Mouse (Mus musculus) CH12F3 (cell line): ENCODE measurements around the gene Rhox2e.
"Not testable (repeated sequence)": the region's sequence is repeated elsewhere in the genome, so short reads cannot be mapped to it uniquely, and the experiment has no call there.

Experiments
- in situ Hi-C: fragments of 300-500 bp; cut with MboI; formaldehyde crosslinking; loops from 2 replicates; pipeline ENCODE4 v1.14.3; 2020; ENCODE audit warnings: low sequenced_read_pairs

Rhox2e gene

DNA sequence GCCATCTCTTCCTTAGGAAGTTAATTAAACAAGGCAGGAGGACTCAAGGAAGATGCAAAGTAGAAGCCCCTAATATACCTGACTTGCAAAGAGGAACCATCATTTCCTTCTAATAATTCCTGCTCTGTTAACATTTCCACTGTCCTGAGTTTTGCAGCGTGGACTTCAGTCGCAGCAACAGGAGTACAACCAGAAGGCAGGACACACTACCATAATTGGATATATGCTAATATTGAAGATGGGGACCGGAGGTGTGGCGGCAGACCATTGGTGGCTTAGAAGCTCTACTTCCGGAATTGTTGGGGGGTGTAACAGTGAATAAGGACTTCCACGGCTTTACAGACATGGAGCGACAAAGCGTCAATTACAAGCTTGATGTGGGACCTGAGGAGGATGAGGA, at the start of gene Rhox2e:
Rhox2e (plus strand) TSS at position 301 of the 400 bp plus-strand sequence.
- in situ Hi-C loops: not testable (repeated sequence)

DNA sequence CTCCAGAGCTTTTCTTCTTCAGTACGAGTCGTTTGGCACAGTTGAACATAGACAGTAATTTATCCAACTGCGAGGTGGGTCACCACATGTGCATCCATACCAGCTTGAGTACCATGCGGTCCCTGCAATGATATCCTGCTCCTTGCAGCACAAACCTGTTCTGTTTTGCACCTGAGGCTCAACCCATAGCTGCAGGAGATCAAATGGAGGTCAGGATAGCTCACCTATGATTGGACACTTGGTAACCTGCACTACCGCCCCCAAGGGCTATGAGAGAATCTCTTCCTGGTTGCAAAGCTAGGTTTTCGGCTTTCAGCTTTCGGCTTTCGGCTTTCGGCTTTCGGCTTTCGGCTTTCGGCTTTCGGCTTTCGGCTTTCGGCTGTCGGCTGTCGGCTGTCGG, 16.2 kb upstream of the Rhox2e start, which contains the start of gene Rhox4d:
Rhox4d (plus strand) TSS at position 301 of the 400 bp plus-strand sequence.
- in situ Hi-C loops: not testable (repeated sequence)

DNA sequence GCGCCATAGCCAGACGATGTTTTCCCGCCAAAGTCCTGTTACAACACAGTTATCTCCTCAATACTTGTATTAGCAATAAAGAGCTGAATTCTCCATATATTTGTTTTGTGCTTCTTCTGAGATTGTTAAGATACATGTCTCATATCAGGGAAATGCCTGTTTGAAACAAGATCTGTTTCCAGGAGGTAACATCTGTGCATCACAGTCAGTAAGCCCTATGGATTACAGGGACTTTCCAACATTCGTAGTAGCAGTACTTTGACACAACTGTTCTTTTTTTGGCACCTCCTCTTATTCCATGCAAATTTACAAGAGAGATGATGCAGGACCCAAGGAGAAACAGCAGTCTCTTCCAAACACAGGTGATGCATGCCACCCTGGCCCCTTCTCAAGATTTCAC, 11.5 kb downstream of the Rhox2e start, which contains the start of gene Rhox3e:
Rhox3e (plus strand) TSS at position 301 of the 400 bp plus-strand sequence.
- in situ Hi-C loops: not testable (repeated sequence)

DNA sequence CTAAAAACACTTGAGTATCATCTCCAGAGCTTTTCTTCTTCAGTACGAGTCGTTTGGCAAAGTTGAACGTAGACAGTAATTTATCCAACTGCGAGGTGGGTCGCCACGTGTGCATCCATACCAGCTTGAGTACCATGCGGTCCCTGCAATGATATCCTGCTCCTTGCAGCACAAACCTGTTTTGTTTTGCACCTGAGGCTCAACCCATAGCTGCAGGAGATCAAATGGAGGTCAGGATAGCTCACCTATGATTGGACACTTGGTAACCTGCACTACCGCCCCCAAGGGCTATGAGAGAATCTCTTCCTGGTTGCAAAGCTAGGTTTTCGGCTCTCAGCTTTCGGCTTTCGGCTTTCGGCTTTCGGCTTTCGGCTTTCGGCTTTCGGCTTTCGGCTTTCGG, 26.9 kb downstream of the Rhox2e start, which contains the start of gene Rhox4e:
Rhox4e (plus strand) TSS at position 301 of the 400 bp plus-strand sequence.
- in situ Hi-C loops: not testable (repeated sequence)

DNA sequence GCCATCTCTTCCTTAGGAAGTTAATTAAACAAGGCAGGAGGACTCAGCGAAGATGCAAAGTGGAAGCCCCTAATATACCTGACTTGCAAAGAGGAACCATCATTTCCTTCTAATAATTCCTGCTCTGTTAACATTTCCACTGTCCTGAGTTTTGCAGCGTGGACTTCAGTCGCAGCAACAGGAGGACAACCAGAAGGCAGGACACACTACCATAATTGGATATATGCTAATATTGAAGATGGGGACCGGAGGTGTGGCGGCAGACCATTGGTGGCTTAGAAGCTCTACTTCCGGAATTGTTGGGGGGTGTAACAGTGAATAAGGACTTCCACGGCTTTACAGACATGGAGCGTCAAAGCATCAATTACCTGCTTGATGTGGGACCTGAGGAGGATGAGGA, 40.9 kb downstream of the Rhox2e start, which contains the start of gene Rhox2f:
Rhox2f (plus strand) TSS at position 301 of the 400 bp plus-strand sequence.
- in situ Hi-C loops: not testable (repeated sequence)

DNA sequence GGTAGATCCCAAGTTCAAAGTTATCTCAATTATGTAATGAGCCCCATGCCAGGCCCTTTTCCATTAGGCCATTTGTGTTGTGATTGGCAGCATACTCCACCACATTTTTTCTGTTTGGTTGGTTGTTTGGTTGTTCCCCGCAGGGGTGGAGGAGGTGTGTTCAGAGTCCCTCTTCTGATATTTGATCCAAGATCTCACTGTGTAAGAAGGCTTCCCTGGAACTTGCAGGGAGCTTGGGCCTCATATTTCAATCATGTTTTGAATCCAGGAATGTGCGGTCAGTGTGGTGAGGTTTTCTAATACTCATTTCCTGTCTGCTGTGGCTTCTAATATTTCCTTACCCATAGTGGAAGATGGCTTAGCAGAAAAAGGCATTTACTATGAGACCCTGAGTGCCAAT, 42.4 kb downstream of the Rhox2e start:
- in situ Hi-C loops: not testable (repeated sequence)

DNA sequence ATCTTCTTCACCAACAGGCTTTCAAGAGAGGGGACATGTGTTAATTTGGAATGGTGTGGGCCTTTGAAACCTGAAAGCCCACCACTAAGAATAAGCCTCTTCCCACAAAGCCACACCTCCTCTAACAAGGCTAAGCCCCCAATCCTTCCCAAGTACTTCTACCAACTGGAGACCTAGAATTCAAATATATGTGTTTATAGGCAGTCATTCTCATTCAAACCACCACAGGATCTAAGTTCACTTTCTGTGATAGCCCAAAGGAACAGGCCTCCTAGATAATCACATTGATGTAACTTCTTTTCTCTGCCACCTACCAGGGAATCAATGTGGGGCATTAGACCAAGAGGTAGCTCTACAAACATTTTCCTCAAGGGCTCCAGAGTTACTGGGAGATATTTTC, 50.4 kb downstream of the Rhox2e start, which contains the start of gene Rhox3f:
Rhox3f (plus strand) TSS at position 301 of the 400 bp plus-strand sequence.
- in situ Hi-C loops: not testable (repeated sequence)
